Mouse (Mus musculus) inflammation-experienced regulatory T-cells (primary cell): ENCODE data around the gene Tial1. TPM values are rescaled to one million over a fixed set of nuclear protein-coding genes. Genes with fewer than 3 reads are reported as not detected.

ENCODE experiments used
- polyA plus RNA-seq, 2 experiments: library from polyadenylated mRNA; unstranded; fragments of 100-300 nt; shearing (Covaris generic); gene quantifications; one replicate each; pipeline ENCODE4 v1.2.1; 2017

Gene Tial1
- 10 to 100 TPM; 34.4 to 43.5 TPM for polyA plus RNA-seq

DNA sequence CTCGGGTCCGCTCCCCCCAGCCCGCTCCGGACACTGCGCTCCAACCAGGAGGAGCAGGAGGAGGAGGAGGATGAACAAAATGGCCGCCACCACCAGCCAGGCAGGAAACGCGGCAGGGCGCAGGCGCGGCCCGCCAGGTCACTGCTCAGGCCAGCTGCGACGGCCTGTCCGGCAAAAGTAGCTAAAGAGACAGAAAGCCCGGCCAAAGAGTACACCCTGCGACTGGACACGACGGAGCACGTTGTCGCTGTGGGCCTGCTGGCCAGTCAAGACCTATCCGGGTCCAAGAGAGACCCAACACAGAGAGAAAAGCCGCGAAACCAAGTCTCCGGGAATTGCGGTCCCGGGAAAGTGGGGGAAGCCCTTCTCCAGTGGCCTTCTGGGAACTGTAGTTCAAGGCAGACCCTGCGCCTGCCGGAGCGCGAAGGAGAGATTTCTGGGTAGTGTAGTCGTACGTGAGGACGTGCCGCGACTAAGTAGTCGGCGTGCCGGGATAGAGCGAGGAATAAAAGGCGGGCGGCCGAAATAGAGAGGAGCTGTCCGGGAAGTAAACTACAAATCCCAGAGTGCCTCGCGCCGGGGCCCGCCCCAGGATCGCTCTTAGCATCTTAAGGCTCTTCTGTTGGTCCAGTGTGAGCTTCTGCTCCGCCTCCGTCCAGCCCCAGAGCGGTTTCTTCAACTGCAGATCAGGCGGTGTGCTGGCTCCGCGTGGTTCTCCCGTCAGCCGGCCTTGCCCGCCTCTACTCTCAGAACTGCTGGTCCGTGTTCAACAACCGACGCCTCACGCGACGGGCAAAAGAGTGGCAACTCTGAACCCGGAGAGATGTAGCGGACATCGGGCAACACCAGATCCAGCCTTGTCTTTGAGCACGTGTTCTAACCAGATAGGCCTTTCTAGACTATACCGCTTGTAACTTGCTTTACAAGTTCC lies at the start of gene Tial1:
TSS of gene Tial1 (minus strand) at position 433 of the 931 bp plus-strand sequence.

DNA sequence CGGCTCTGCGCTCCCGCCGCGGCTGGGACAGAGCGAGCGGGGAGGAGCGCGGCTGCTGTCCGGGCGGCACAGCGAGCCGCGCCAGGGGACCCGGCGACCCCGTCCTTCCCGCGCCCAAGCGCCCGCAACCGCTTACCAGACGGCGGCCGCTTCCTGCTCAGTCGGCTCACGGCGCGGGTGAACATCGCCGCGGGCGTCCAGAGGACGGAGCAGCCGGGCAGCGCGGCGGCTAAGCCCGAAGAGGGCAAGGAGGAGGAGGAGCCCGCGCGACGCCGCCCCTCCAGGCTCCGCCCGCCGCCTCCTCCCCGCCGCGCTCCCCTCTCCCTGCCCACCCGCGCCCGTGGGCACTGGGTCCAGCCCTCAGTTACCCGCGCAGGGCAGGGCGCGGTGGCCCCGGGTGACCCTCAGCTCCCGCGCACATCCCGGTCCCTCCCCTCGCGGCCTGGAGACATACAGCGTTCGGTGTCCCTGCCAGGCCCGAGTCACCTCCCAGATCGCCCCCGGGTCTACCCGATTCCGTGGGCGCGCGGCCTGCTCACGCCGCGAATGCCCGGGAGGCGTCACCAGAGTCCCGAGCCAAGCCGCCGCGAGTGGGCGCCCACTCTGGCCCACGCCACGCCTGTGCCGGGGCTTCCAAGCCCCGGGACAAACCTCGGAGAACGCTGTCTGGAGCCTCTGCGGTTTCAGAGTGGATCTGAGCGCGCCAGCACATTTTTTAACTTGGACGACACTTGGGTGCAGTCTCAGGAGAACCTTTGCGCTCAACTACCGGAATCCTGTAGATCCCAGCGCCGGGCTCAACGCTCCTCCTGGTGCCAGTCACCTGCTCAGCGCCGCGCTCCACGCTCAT lies 43.4 kb downstream of the Tial1 start, which contains the start of gene Rgs10:
TSS of gene Rgs10 (minus strand) at position 829 of the 850 bp plus-strand sequence.

Other genes with a start within 250 kb of the Tial1 start
- 10 to 100 TPM; 10.9 to 20.7 TPM for gene Armc5, start 224.4 kb downstream of the Tial1 start, polyA plus RNA-seq
- 1 to 10 TPM; 1.8 to 3.2 TPM for gene 9130023H24Rik, start 223.7 kb downstream of the Tial1 start, polyA plus RNA-seq
- gene Tgfb1i1, start 214.9 kb downstream of the Tial1 start, polyA plus RNA-seq = 1 to 10 TPM; 1.7 to 1.8 TPM
- under 1 TPM; 0.25 to 0.88 TPM for gene Slc5a2, start 196.1 kb downstream of the Tial1 start, polyA plus RNA-seq
- gene BC017158, start 163.5 kb downstream of the Tial1 start, polyA plus RNA-seq = 10 to 100 TPM; 25.9 to 34.9 TPM
- 100 to 1,000 TPM; 214 to 318 TPM for gene Rgs10, start 43.0 kb downstream of the Tial1 start, polyA plus RNA-seq
- gene Bag3, start 61.9 kb upstream of the Tial1 start, polyA plus RNA-seq = 10 to 100 TPM; 11.6 to 13.0 TPM
- 10 to 100 TPM; 34.8 to 65.7 TPM for gene Inpp5f, start 149.6 kb upstream of the Tial1 start, polyA plus RNA-seq